Mouse (Mus musculus): Measurements from ENCODE around the gene Gm20422.

- TF ChIP-seq CTCF (IDR thresholded peaks at IDR 0.05; ENCODE audit: low read depth, low read length) (no peak), POLR2A (IDR thresholded peaks at IDR 0.05; ENCODE audit: extremely low read depth, insufficient read depth, low read length) (no peak)
Measured at GRCm38 (mm10) chr8:69752437-69752836, 22.2 kb downstream of the Gm20422 start.

All from liver, adult 2 months (tissue).